Mouse (Mus musculus): ENCODE results near the gene Dlgap5.
"Not testable (repeated sequence)": the region's sequence is repeated elsewhere in the genome, so short reads cannot be mapped to it uniquely, and the experiment has no call there.

The Dlgap5 gene

DNA sequence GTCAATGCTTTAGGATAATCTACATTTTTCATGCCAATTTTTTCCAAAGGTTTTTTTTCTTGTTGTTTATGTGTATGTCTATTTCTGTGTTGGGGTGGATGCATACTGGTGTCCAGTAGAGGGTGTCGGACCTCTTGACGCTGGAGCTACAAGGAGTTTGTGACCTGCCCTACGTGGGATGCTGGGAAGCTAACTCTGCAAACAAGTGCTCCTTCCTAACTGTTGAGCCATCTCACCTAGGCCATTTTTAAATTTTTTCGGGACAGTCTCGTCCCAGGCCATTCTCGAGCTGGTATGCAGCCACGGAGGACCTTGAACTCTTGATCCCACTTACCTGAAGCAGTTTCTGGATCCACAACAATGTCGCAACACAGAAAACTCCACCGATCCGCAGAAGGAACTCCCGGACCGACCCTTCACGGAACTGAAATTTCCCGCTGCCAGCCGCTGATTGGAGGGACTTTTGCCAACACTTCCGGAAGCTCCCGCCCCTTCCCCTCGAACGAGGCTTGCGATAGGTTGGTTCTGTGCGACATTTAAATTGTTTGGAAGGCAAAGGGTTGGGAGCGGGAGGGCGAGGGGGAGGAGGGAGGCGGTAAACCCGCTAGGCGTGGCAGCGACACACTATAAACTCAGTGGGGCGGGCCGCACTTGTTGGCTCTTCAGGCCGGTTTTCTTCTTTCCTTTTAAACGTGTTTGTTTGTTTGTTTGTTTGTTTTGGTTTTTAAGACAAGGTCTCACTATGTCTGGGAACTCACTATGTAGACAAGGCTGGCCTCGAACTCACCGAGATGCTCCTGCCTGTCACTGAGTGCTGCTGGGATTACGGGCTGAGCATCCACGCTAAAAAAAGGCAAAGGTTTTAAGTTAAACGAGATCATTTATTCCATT, at the start of gene Dlgap5:
Gene Dlgap5 (minus strand): TSS at position 633 of the 891 bp plus-strand sequence.
- DNase-seq, result peak; percentile 81

DNA sequence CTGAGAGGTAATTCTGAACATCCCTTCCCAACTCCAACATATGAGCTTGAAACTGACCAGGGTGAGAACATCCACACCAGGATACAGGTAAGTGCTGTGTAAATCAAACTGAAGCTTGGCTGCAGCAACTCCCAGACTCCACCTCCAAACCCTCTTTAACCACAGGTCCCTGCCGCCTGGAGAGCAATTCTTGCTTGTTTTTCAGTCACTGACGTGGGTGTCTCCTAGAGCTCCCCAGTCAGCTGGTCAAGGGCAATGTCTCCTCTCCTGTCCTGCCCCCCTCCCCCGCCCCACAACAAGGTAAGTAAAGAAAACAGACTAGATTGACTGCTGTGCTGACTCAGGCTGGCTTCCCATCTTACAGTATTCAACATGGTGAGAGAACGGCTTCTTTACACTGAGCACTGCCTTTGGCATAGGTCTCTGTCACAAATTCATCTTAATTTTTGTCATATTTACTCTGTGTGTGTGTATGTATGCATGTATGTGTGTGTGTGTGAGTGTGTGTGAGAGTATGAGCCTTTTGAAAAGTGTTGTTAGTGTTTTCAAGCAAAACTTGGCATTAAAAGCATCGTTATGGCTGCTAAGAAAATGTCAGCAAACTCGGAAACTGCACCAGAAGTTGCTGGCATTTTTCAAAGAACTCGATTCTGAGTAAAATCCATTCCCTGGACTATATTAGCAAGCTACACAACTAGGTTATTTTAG, 47.4 kb upstream of the Dlgap5 start:
- no peak for DNase-seq

DNA sequence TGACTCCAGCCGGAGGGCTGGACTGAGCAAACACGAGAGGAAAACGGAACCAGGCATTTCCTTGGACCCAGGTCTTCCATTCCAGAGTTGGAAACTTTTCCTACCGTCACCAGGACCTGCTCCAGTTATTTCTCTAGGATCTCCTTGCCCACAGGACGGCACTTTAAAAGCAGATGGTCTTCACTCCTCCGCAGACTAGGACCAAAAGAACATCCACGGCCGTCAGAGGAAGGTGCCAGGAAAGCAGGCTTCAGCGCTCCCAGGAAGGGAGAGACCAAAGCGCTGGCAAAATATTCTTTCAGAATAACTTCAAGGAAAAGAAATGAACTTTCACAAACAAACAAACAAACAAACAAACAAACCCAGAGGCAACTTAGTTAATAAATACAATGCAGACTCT, 46.2 kb upstream of the Dlgap5 start:
- DNase-seq, result no peak

DNA sequence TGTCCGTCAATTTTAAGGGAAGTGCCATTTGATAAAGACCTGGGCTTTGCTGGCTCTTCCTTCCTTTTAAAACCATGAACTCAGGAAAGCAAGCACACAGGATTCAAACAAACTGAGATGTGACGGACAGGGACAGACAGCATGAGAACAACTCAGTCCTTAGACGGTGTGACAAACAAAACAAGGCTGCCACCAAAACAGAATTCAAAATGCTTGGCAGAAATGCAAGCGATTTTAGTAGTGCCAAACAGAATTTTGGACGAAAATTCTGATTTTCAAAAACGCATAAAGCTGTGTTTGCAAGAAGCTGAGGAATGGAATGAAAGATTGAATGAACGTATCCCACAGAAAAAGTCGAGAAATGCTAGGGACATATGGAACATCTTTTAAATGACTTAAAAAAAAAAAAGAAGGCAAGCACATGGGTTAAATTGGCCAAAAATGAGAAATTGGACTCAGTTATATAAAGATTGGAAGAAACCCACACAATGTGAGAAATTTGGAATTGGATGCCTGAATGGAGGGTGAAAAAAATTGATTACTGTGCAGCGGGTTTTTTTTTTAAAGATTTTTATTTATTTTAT, 44.8 kb upstream of the Dlgap5 start:
- DNase-seq, result no peak

DNA sequence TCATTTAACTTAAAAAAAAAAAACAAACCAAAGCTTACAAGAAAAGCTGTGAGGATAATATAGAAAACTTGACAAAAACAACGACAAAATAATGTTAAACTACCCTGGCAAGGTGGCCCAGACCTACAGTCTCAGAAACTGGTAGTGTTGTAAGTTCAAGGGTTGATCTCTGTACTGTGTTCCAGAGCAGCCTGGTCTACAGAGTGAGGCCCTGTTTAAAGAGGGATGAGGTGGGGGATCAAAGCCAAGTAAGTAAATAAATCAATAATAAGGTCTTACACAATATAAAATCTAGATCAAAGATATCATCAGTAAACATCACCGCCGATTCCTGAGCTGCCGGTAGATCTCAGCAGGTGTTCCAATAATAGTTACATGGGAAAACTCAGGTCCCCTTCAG, 44.2 kb upstream of the Dlgap5 start:
- no peak for DNase-seq

DNA sequence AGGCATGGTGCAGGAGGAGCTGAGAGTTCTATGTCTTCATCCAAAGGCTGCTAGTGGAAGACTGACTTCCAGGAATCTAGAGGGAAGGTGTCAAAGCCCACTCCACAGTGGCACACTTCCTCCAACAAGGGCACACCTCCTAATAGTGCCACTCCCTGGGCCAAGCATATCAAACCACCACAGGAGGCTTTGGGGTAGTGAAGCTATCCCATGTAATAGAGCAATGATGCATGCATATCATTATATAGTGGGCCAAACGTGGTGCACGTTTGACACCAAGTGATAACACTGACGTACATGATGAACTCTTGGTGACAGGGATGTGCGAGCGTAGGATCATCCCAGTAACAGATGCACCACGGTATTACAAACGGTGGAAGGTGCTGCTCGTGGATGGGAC, 43.8 kb upstream of the Dlgap5 start:
- DNase-seq, result no peak

DNA sequence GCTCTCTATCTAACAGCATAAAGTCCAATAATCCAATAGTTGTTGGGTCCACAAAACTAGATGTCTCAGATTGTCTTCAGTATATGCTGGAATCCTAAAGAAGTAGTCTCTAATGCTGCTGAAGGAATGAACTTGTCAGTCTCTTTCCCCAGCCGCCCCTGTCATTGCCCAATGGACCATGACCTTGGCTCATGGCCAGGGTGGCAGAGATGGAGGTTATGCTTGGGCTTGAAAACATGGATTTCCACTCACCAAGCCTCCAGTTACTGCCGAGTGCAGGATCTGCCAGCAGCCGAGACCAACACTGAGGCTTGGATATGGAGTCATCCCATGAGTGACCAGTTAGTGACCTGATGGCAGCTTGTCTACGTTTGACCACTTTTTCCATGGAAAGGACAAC, 41.3 kb upstream of the Dlgap5 start:
- no peak for DNase-seq

DNA sequence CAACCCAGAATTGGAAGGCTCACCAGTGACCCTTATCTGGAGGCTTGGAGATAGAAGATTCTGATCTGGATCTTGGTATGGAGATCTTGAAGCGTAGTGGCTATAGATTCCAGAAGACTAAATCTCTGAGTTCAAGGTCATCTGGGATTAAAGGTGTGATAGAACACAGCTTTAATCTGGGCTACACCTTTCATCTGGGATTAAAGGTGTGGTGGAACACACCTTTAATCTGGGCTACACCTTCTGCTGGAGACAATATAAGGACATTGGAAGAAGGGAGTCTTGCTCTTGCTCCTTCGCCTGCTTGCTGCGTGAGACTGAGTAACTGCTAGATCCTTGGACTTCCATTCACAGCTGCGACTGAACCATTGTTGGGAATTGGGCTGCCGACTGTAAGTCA, 31.9 kb upstream of the Dlgap5 start, which contains the start of gene Fbxo34:
Gene Fbxo34 (plus strand): TSS at position 301 of the 400 bp plus-strand sequence.
- DNase-seq, result not testable (repeated sequence)

DNA sequence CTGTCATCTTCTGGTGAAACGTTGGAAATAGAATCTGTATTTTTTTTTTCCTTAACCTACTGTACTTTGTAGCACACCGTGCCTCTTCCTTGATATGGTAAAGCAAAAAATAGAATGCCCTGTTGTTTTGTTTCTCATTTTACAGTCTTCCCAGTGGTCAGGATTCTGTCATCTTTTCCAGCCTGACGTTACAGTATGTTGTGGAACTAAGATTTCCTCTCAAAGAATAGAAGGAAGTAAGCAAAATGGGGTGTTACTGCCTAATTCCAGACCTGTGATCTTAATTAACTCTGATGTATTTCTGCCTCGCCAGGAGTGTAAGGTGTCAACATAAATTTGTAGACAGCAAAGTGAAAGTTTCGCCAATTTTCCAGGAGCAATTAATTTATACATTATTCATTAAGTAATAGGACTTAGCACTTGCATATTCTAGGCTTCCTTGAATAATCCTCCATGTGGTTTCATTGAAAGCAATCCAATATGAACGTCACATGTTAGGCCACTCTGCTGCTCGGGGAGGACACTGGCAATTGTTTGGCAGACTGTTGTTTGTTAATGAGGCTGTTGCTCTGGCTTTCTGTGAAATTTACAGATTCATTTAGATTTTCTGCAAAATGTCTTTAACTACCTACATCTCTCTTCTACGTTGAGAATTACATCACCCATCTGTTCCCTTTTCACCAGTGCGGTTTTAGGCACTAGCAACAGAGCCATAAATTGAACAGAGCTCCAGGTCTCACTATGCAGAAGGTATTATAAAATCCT, 27.3 kb upstream of the Dlgap5 start:
- no peak for DNase-seq

DNA sequence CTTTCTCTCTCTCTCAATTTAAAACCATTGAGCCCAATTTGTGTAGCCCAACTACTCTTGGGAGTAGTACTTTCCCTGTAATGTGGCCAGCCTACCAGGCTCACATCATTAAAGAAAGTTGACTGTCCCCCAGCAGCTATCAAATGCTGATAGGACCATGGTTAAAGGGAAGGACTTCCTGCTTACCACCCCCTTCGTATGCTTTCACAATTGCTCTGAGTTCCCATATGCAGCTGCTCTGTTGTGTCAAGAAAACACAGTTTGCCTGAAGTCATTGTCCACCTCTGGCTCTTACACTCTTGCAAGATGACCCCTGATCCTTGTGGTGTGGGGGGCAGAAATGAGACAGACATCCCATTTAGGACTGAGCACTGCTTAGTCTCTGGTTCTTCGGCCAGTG, 26.7 kb upstream of the Dlgap5 start:
- no peak for DNase-seq

DNA sequence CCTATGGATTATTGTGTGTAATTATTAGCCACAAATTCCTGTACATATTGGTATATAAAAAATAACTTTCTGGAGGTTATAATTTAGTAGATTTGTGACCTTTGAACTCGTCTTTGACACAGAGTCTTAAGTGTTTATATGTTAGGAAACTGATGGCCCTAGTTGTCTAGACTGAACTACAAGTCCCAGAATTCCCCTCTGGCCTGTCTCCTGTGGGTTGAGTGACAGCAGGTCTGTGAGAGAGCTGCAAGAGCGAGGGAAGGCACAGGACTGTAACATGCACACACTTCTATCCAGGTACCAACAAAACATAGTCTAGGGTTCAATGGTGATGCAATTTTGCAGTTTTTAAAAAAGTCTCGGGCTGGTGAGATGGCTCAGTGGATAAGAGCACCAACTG, 20.7 kb upstream of the Dlgap5 start:
- DNase-seq, result no peak

DNA sequence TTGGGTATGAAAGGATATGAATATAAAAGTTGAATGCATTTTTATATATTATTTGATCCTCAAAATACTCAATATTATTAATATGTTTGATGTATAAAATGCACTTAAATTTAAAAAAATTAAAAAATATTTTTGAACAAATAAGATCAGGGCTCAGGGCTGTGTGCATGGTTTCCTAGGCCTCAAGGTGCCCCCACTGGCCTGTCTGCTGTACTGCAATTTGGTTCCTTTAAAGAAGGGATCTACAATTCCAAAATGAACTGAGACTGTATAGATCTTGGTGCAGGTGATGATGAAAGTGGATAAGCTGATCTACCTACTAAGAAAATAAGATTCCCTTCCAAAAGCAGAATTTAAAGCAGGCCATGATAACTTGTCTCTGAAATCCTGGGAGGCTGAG, 14.8 kb upstream of the Dlgap5 start:
- DNase-seq, result no peak

DNA sequence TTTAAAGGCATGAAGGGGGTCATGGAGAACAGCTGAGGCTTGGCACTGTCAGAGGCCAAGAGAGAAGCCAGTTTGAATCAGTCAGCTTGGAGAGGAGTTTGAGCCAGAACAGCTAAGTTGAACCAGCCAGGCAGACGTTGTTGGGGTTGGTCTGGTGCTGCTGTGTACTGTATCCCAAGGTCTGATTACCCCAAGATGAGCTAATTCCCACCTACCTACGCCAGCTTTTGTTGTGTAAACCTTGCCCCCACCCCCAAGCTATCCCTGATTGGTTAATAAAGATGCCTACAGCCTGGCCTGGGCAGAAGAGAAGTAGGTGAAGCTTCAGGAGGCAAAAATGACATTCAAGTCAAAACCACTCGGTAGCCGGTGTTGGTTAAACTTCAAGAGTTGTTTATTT, 4.3 kb upstream of the Dlgap5 start:
- DNase-seq, result no peak

DNA sequence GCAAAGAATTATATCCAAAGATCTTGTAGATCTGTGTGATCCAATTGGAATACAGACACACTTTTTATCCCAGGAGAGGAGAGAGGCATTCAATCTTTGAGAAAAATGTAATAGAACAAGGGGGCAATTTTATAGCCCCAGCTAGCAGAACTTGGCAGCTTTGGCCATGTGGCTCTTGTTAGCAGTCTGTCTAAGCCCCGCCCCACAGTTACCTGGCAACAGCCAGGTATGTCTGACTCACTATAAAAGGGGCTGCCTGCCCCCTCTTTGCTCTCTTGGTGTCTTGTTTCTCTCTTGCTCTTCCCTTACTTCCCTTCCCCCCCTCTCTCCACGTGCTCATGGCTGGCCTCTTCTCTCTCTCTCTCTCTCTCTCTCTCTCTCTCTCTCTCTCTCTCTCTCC, 3.4 kb upstream of the Dlgap5 start:
- no peak for DNase-seq

DNA sequence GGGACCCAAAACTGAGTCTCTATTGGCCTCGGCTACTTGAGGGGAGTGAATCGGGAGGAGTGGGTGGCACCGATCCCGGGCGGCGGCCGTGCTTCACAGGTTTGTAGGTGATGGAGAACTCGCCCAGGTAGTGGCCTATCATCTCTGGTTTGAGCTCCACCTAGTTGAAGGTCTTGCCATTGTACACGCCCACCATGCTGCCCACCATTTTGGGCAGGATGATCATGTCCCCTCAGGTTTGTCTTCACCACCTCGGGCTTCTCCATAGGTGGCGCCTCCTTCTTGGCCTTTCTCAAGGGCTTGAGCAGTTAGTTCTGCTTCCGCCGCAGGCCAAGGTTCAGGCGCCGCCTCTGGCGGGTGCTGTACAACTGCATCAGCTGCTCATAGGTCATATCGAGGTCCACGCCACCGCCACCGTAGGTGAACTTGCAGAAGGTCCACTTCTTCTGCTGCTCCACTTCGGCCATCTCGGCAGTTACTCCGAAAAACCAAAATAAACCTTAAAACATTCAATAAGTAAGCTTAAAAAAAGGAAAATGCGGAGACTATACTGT, 1.6 kb upstream of the Dlgap5 start:
- DNase-seq, result no peak

DNA sequence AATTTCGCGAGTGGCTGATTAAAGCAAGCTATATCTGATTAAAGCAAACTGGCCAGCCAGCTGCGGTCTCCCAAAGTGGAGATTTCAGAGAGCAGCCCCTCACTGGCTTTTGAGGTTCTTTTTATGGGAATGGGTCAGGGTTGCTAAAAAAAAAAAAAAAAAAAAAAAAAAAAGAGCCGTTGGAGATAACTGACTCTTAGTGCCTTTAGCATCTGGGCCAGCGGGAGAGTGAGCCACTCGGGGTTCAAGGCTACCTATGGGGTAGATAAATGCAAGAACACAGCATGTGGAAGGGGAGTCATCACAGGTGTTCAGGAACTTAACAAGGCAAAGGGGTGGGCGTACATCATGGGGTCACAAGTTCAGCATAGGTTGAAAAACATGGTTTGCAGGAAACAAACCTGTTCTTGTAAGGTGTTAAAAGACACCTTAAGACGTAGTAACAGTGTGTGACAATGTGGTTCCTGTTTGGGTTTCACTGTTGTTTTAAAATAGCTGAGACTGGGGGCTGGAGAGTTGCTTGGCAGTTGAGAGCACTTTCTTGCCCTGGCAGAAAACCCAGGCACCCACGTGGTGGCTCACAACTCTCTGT, 923 bp upstream of the Dlgap5 start:
- no peak for DNase-seq

DNA sequence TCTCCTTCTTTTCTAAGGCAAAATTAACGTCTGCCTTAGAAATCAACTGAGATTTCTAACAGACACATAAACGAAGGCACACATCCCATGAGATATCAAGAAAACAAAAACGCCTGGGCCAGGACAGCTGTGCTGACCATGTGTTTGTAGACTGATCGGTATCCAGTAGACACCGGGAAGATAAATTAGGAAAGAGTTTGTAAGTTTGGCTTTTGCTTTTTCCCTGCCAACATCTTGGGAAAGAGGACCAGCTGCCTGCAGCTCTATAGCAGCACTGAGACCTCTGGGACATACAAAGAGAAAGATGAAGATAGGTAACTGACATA, 422 bp upstream of the Dlgap5 start:
- no peak for DNase-seq

DNA sequence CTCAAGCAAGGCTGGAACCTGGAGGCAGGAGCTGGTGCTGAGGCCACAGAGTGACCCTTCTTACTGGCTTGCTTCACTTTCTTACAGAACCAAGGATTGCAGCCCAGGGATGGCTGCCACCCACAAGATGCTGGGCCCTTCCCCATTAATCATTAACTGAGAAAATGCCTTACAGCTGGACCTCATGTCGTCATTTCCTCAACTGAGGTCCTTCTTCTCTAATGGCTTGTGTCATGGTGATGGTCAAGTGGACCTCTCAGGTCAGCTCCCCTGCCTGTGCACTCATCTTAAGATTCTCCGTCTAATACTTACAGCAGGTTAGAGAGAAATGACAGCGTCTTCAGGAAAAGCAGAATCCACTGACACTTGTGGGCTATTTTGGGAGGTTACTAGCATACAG, 861 bp downstream of the Dlgap5 start:
- DNase-seq, result no peak

DNA sequence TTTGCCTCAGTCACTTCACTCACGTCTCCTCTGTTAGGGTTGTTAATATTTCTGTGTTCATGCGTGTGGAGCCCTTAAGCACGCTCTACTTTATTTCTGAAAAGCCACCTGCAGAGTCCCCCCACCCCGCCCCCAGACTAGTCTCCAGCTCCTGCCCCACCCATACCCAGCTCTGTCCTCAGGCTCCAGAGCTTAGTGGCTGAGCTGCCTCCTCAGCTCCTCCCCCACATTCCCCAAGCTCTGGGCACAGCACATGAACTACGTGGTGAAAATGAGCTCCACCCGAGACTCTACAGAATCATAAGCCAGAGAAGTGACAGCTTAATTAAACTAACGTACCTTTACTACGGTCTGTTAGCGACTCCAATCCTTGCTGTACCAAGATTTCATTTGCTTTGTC, 12.2 kb downstream of the Dlgap5 start:
- no peak for DNase-seq

DNA sequence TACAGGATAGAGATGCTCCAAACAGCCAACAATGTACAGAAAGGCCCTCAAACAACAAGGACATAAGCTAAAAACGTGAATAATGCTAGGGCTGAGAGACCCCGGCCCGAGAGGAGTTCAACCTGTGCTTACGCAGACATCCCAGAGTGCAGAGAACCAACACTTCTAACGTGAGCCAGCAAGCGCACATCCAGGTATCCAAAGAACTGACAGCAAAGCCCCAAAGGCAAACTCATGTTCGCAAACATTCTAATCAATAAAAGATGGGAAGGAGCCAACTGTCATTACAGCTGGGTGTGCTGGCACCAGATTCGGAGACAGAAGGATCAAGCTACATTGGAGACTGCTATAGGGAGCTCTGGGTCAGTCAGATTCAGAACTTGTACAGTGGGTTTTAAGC, 15.5 kb downstream of the Dlgap5 start:
- DNase-seq, result no peak

DNA sequence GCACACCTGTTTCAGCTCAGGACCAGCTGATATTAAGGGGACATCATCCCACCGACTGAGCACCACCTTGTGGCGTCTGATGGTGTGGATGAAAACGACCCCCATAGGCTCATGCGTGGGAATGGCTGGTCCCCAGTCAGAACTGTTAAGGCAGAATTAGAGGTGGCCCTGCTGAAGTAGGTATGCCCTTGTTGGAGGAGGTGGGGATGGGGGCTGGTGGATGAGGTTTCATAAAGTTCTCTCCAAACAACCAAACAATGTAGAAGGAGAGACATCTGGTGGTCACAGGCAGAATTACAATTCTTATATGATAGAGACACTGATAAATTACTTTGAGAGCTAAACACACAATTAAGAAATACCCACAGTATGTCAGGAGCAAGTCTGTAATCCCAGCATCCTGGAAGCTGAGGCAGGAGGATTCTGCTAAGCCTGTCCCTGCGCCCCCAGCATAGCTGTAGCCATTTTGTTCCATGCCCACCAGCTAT, 22.0 kb downstream of the Dlgap5 start:
- peak; percentile 12 for DNase-seq

DNA sequence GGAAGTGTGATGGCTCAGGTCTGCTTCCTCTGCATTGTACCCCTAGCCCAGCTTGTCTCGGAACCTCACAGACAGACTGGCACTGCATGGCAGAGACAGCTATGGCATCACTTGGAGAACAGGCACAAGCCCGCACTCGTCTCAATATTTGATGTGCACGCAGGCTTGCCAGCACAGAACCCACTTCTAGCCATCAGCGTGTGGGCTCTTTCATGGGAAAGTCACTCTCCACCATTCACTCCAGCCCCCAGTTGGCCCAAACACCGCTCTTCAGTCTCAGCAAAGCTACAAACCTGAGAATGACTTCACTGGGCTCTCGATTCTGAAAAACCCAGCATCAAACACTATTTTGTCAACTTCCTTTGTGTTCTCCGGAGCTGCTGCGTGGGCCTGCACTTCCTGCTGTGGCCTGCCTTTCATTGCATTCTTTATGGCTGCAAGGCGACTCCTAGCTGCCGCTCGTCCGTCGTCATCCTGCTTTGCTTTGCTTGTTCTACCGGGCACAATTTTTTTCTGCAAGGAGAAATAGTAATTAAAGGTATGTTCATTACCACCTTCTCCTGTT, 22.7 kb downstream of the Dlgap5 start:
- DNase-seq, result no peak

Measured in cerebellum, adult 11 months (tissue).